Mouse (Mus musculus): ENCODE data around the gene Mrps2.

Mrps2 gene

GRCm38 (mm10) chr2:28467860-28468485 is at the start of gene Mrps2:
Gene Mrps2, plus strand, starts transcription at chr2:28468066.
- under 1% methylated on average over 52 of the region's 52 CpGs for WGBS

- 20% methylated on average over 4 of the region's 4 CpGs for WGBS
Observed at GRCm38 (mm10) chr2:28419898-28420297, 48.0 kb upstream of the Mrps2 start.

- 33% methylated on average over 3 of the region's 3 CpGs for WGBS
Observed at GRCm38 (mm10) chr2:28423167-28423566, 44.7 kb upstream of the Mrps2 start.

GRCm38 (mm10) chr2:28427226-28427625 is 40.6 kb upstream of the Mrps2 start:
- WGBS, result 83% methylated on average over 6 of the region's 6 CpGs

- WGBS, result 78% methylated on average over 6 of the region's 6 CpGs
Observed at GRCm38 (mm10) chr2:28430846-28431245, 37.0 kb upstream of the Mrps2 start.

- WGBS, result 6% methylated on average over 1 of the region's 1 CpGs
Observed at GRCm38 (mm10) chr2:28432811-28433210, 35.1 kb upstream of the Mrps2 start.

GRCm38 (mm10) chr2:28433512-28433911 is 34.4 kb upstream of the Mrps2 start:
- WGBS, result 19% methylated on average over 2 of the region's 2 CpGs

- WGBS, result 47% methylated on average over 11 of the region's 11 CpGs
Observed at GRCm38 (mm10) chr2:28435401-28435800, 32.5 kb upstream of the Mrps2 start.

GRCm38 (mm10) chr2:28440842-28441241 is 27.0 kb upstream of the Mrps2 start:
- 79% methylated on average over 6 of the region's 6 CpGs for WGBS

GRCm38 (mm10) chr2:28445082-28445481 is 22.8 kb upstream of the Mrps2 start:
- 87% methylated on average over 4 of the region's 4 CpGs for WGBS

GRCm38 (mm10) chr2:28446181-28446514 is 21.7 kb upstream of the Mrps2 start:
- WGBS, result 5% methylated on average over 5 of the region's 5 CpGs

- under 1% methylated on average over 112 of the region's 118 CpGs for WGBS
Observed at GRCm38 (mm10) chr2:28446515-28447314, 21.2 kb upstream of the Mrps2 start, which contains the start of gene Ppp1r26. Gene Ppp1r26, plus strand, starts transcription at chr2:28446800.

- WGBS, result 6% methylated on average over 11 of the region's 11 CpGs
Observed at GRCm38 (mm10) chr2:28447315-28447670, 20.6 kb upstream of the Mrps2 start.

- WGBS, result 91% methylated on average over 11 of the region's 11 CpGs
Observed at GRCm38 (mm10) chr2:28451663-28452062, 16.2 kb upstream of the Mrps2 start.

- 91% methylated on average over 6 of the region's 6 CpGs for WGBS
Observed at GRCm38 (mm10) chr2:28453539-28453938, 14.3 kb upstream of the Mrps2 start.

GRCm38 (mm10) chr2:28456616-28457015 is 11.2 kb upstream of the Mrps2 start:
- WGBS, result 59% methylated on average over 1 of the region's 1 CpGs

- 52% methylated on average over 3 of the region's 3 CpGs for WGBS
Observed at GRCm38 (mm10) chr2:28463919-28464318, 3.9 kb upstream of the Mrps2 start.

- 86% methylated on average over 9 of the region's 9 CpGs for WGBS
Observed at GRCm38 (mm10) chr2:28464919-28465318, 2.9 kb upstream of the Mrps2 start.

- WGBS, result 9% methylated on average over 25 of the region's 25 CpGs
Observed at GRCm38 (mm10) chr2:28465836-28466518, 1.9 kb upstream of the Mrps2 start, which contains the start of gene 1700007K13Rik. Gene 1700007K13Rik, minus strand, starts transcription at chr2:28466332.

GRCm38 (mm10) chr2:28468486-28469225 is 790 bp downstream of the Mrps2 start:
- WGBS, result 51% methylated on average over 18 of the region's 18 CpGs

GRCm38 (mm10) chr2:28469461-28469860 is 1.6 kb downstream of the Mrps2 start:
- WGBS, result 95% methylated on average over 14 of the region's 14 CpGs

- WGBS, result 87% methylated on average over 2 of the region's 2 CpGs
Observed at GRCm38 (mm10) chr2:28470591-28470990, 2.7 kb downstream of the Mrps2 start.

Data from cerebral cortex, adult 2 months (tissue).